Mouse (Mus musculus) stomach, embryonic 16.5 days (tissue): Measurements from ENCODE around the gene Nid2. TPM values are rescaled to one million over a fixed set of nuclear protein-coding genes. Genes with fewer than 3 reads are reported as not detected.

Experiments
- ATAC-seq: fragments of 200-750 bp; cut with Nextera tagmentation; 2 replicates; pipeline ENCODE4 v1.8.0; 2017; ENCODE audit warnings: moderate number of reproducible peaks, moderate TSS enrichment; ENCODE audit not compliant: insufficient read depth, low FRiP score
- H3K27ac ChIP-seq: fragments of 300-500 bp; sonication (generic); 2 replicates; pipeline ENCODE4 v1.5.1; 2014; ENCODE audit warnings: low read length
- H3K27me3 ChIP-seq: fragments of 300-500 bp; sonication (generic); 2 replicates; pipeline ENCODE4 v1.6.1; 2014; ENCODE audit warnings: low read length, control low read depth, mixed read lengths; ENCODE audit not compliant: control insufficient read depth, insufficient read depth
- H3K36me3 ChIP-seq: fragments of 300-500 bp; sonication (generic); 2 replicates; pipeline ENCODE4 v1.6.1; 2014; ENCODE audit warnings: low read length; ENCODE audit not compliant: control insufficient read depth, insufficient read depth
- H3K4me1 ChIP-seq: fragments of 300-500 bp; sonication (generic); 2 replicates; pipeline ENCODE4 v1.6.1; 2014; ENCODE audit warnings: low read length, control low read depth, mixed read lengths; ENCODE audit not compliant: control insufficient read depth, insufficient read depth
- H3K4me2 ChIP-seq: fragments of 300-500 bp; sonication (generic); 2 replicates; pipeline ENCODE4 v1.6.1; 2014; ENCODE audit warnings: low read depth, low read length, mixed read lengths
- H3K4me3 ChIP-seq: fragments of 300-500 bp; sonication (generic); replicated peaks from 2 replicates; pipeline ENCODE4 v1.5.1; 2014; ENCODE audit warnings: mild to moderate bottlenecking, low read length
- H3K9ac ChIP-seq: fragments of 300-500 bp; sonication (generic); 2 replicates; pipeline ENCODE4 v1.6.1; 2014; ENCODE audit warnings: low read length
- H3K9me3 ChIP-seq: fragments of 300-500 bp; sonication (generic); replicated peaks from 2 replicates; pipeline ENCODE4 v1.6.1; 2016; ENCODE audit warnings: low read length, control low read depth; ENCODE audit not compliant: control insufficient read depth
- WGBS: fragments of 180-500 bp; shearing (Covaris S2); extraction: QIAGEN DNeasy Blood & Tissue Kit; methylation state at CpG from one replicate; pipeline ENCODE4 v1.1.7; 2014; 5-methylcytosine and 5-hydroxymethylcytosine counted together
- polyA plus RNA-seq: library from polyadenylated mRNA; unstranded; fragments of >200 nt; fragmentation: Nextera tagmentation; extraction: Ambion mirVana; gene quantifications from 2 replicates; pipeline ENCODE4 v1.2.1, GENCODE M21; 2015

Nid2 gene
- polyA plus RNA-seq, 1 experiment from 2014 or later: 94.3 TPM

GRCm38 (mm10) chr14:19858279-19858678, 107.2 kb downstream of the Nid2 start:
- WGBS: 64% methylated on average over 2 of the region's 2 CpGs
- no peaks in the 10 kb centered on the region for H3K36me3 ChIP-seq
- H3K4me1 ChIP-seq: no peaks in the 10 kb centered on the region
- no peaks in the 10 kb centered on the region for H3K27me3 ChIP-seq
- peaks cover 4% of the 10 kb centered on the region; the same call in 1 of the 2 replicates for H3K9me3 ChIP-seq
- H3K9ac ChIP-seq: no peak overlapping the region
- no peak for ATAC-seq
- H3K4me2 ChIP-seq: no peak overlapping the region
- H3K27ac ChIP-seq: no peak overlapping the region
- H3K4me3 ChIP-seq: no peak overlapping the region

- H3K4me3 ChIP-seq: no peak overlapping the region
- no peak for ATAC-seq
- H3K9ac ChIP-seq: no peak overlapping the region
These were observed 108.0 kb downstream of the Nid2 start for GRCm38 (mm10) chr14:19858808-19859776.

GRCm38 (mm10) chr14:19860281-19860680, 109.2 kb downstream of the Nid2 start:
- no peaks in the 10 kb centered on the region for H3K36me3 ChIP-seq
- WGBS: 92% methylated on average over 4 of the region's 4 CpGs
- ATAC-seq: no peak
- H3K27ac ChIP-seq: no peak overlapping the region
- H3K4me3 ChIP-seq: no peak overlapping the region
- no peaks in the 10 kb centered on the region for H3K27me3 ChIP-seq
- H3K9ac ChIP-seq: no peak overlapping the region
- H3K9me3 ChIP-seq: peaks cover 4% of the 10 kb centered on the region; the same call in 1 of the 2 replicates
- no peak overlapping the region for H3K4me2 ChIP-seq
- no peaks in the 10 kb centered on the region for H3K4me1 ChIP-seq

More at GRCm38 (mm10) chr14:19858808-19859776, 108.0 kb downstream of the Nid2 start:
- no peaks in the 10 kb centered on the region for H3K36me3 ChIP-seq
- no peak overlapping the region for H3K27ac ChIP-seq
- H3K27me3 ChIP-seq: no peaks in the 10 kb centered on the region
- H3K9me3 ChIP-seq: peaks cover 4% of the 10 kb centered on the region; the same call in 1 of the 2 replicates
- no peaks in the 10 kb centered on the region for H3K4me1 ChIP-seq
- H3K4me2 ChIP-seq: no peak overlapping the region; the same call in 1 of the 2 replicates
- WGBS: 40% methylated on average over 8 of the region's 8 CpGs

Other genes with a start within 250 kb of the Nid2 start
- 0.29 TPM in 1 of 2 replicates, not detected in the other for gene Gm2244, start 201.3 kb upstream of the Nid2 start, polyA plus RNA-seq
- 1.8 and 2.0 TPM in 2 replicates for gene Gm2237, start 166.1 kb upstream of the Nid2 start, polyA plus RNA-seq
- gene Gm5458, start 148.7 kb upstream of the Nid2 start, polyA plus RNA-seq: not detected in 2 replicates
- 158 and 183 TPM in 2 replicates for gene Rtraf, start 72.6 kb downstream of the Nid2 start, polyA plus RNA-seq
- gene Gng2, start 226.4 kb downstream of the Nid2 start, polyA plus RNA-seq: 43.3 and 43.6 TPM in 2 replicates